Mouse (Mus musculus) gastrocnemius, postnatal 14 days (tissue): ENCODE measurements at regions not wholly inside any gene's neighbourhood (a gene's known extent, or its start where the extent isn't known, plus 50 kb on each side); places are given as distances from the start of the nearest gene placed in this dataset.
A peak's percentile ranks its signal among the peaks of the same experiment; 100 is the strongest.

Experiments used
- DNase-seq: peaks from one replicate; pipeline ENCODE4 v3.0.0; 2021; ENCODE audit warnings: mixed read lengths
- intact Hi-C: fragments of 180-260 bp; cut with DNase I; formaldehyde crosslinking; loops from one replicate; pipeline ENCODE4 v1.15.1; 2025; ENCODE audit warnings: low total_unique reads

DNA sequence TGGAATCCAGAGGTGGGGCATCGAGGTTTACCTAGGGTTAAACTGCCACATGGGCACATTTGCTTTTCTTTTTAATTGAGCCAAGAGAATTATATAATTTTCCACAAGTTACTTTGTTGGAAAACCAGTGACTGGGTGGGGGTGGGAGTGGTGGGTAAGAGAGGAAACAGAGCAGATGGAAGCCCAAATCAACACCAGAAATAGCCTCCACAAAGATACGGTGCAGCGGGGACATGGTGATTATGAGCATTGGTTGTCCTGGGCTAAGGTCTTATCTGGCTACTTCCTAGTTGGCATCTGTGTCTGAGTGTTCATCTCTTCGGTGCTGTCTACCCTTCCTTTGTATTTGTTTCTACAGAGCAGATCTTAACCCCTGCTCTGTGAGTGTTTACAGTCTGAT, 250.1 kb upstream of the Rora start:
- no peak for DNase-seq
- intact Hi-C loops: no loop called here

DNA sequence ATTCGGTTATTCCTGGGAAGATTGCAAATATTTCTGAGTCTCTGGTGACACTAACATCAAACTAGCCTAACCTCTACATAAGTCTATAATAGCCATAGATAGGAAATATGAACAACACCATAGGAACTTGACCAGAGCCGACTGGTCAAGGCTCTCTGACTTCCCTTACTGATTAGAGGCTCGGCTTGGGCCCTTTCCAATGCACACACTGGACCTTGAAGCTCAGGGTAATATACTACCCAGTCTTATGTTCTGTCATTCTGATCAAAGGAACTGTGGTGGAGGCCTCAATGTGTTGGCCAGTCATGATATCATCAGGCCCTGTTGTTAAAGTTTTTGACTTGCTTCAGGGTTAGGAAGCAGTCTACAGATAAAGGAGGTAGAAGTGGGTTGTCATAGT, 243.8 kb upstream of the Rora start:
- intact Hi-C loops: no loop called here
- DNase-seq: no peak

DNA sequence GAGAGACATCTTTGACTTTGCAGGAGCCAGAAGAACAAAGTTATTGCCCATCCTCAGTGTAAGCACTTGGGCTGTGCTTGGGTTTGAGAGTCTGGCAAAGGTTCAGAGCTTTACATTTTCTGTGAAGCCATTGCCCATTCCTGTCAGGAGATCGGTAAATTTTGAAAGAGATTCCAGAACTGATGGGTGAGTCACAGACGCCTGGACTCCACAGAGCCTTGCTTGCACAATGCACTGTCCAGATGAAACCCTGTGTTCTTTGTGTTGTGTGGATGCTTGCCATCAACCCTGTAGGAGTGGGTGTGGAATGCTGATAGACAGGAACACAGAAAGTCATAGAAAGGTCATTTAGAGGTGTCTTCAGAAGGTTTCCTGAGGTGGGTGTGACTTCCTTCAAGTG, 227.3 kb upstream of the Rora start:
- DNase-seq: no peak
- intact Hi-C loops: no loop called here

DNA sequence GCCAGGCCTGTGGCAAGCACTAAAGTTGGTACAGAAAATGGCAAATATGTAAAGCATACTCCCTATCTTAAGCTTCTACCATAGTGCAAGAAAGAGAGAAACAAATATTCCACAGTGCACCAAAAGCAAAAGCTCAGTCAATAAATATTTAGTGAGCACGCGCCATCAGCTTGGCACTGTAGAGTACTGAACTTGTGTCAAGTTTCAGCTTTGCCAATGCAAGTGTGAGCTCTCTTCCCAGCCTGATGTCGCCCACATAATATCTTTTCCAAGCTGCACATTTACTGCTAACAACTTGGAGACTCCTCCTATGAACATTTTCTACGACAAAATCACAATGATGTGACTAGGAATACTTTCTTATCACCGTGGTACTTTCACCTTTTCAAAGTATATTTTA, 190.8 kb upstream of the Rora start:
- intact Hi-C loops: no loop called here
- no peak for DNase-seq

DNA sequence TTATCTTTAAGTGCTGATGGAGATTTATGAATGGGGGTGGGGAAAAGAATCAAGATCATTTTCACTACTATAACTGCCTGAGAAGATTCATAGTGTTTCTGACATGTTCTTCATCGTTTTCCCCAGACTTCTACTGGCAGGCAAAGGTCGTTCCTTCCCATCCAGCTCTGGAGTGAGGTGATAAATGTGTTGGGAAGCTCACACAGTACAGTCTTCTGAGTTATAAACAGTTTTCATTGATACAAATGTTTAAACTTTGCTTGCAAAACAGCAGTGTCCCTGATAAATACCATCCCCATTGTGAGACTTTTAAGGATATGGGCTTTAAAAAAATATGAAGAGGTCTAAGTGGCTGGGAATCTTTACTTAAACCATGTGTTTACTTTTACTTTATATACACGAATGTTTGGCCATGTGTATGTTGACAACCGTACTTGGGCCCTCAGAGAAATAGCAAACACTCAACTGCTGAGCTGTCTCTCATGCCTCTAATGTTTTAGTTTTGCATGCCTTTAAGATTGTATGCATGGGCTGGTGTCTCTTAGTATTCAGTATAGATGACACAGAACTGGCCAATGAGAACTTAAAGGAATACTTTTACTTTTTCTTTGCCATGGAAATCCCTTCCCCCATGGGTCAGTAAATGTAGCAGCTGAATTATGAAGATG, 189.8 kb upstream of the Rora start:
- intact Hi-C loops: no loop called here
- no peak for DNase-seq

DNA sequence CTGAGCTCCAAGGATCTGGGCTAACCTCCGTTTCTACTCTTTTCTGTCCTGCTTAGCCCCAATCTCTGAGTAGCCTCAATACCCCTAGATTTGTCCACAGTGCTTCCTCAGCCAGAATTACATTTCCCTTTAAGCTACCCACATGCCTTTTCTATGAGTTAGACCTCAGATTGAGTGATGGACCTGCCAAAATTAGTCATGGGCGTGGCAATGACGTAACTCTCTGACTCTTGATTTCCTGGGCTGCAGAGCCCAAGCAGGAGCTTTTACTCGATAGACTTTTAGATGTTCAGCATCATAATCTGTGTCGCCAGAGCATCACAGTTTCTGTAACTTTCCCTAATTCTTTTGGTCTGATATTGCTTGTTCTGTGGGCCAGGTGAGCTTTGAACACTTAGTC, 186.9 kb upstream of the Rora start:
- intact Hi-C loops: no loop called here
- DNase-seq: peak; percentile 22

DNA sequence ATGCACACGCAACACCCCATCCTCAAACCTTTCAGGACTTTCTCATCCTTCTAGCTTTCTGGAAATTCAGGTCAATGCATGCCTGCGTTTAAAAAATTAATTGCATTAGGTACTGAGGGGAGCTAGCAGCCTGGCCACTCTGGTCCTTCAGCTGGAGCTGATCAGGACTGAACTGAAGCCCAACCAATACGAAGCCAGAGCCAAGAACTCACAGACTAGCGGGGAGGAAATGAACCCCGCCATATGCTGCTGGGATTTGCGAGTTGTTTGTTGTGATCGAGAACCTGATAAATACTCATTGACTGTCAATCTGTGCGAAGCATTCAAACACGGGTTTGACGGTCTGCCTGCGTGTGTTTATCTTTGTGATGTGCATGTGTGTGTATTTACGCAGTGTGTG, 177.2 kb upstream of the Rora start:
- DNase-seq: no peak
- intact Hi-C loops: no loop called here

DNA sequence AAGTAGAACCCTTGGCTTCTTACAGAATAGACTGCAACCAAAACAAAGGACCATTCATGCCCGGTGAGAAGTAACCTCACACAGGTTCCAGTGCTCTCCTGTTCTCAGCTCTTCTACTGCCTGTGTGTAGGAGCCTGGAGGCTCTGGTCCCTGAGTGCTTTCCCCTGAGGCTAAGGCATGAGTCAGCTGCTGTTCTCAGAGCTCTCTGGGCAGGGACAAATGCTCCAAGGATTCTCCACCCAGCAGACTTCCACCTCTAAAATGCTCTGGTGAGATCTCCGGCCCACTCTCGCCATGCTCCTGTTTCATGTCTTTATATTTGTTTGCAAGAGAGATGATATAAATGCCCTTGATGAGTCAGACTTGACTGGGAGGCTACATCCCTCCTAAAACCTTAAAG, 176.1 kb upstream of the Rora start:
- intact Hi-C loops: no loop called here
- DNase-seq: no peak

DNA sequence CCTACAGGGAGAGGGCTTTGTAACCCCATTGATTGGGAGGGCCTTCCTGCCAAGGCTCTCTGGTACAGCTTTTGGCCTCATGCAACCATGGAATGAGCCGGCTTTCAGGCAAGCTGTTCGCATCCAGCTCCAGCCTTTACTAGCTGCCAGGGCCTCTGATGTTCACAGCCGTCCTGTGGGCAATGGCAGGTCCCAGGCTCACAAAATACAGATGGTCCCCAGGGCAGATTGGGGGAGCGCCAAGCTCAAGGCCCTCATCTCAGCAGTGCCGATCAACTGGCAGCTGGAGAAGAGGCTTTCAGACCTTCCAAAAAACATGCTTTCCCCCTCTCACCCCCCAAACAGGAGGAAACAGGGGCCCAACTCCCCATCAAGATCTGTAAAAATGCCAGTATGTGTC, 166.9 kb upstream of the Rora start:
- intact Hi-C loops: no loop called here
- no peak for DNase-seq

DNA sequence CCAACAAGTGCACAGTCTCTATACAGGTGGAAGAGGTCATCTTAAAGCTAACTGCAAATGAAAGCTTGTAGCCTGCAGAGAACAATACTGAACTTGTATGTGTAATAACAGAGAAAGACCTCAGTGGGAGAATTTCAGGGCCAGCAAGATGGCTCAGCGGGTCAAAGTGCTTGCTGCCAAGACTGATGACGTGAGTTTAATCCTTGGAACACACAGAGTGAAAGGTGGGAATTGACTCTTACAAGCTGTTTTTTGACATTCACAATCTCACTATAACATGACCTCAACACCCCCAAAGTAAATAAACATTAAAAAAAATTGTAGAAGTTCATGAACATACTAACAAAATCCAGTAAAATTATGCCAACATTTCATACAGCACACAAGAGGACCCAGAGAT, 162.4 kb upstream of the Rora start:
- DNase-seq: no peak
- intact Hi-C loops: no loop called here

DNA sequence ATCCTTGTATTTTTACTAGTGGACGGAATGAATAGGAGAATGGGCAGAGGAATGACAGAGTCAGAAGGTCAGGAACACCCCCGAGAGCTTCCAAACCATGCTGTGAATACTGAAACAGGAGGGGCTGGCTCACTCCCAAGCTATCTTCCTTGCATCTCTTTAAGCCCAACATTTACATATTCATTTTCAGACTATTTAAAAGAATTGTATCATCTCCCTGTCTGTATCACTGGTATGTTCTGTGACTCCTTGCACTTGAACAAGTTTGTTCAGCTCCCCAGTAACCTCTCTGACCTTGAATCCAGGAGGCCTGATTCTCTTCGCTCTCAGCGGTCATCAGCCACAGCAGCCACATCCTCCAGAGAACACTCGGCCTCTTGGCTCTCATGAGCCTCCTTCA, 132.4 kb upstream of the Rora start:
- intact Hi-C loops: no loop called here
- DNase-seq: no peak

DNA sequence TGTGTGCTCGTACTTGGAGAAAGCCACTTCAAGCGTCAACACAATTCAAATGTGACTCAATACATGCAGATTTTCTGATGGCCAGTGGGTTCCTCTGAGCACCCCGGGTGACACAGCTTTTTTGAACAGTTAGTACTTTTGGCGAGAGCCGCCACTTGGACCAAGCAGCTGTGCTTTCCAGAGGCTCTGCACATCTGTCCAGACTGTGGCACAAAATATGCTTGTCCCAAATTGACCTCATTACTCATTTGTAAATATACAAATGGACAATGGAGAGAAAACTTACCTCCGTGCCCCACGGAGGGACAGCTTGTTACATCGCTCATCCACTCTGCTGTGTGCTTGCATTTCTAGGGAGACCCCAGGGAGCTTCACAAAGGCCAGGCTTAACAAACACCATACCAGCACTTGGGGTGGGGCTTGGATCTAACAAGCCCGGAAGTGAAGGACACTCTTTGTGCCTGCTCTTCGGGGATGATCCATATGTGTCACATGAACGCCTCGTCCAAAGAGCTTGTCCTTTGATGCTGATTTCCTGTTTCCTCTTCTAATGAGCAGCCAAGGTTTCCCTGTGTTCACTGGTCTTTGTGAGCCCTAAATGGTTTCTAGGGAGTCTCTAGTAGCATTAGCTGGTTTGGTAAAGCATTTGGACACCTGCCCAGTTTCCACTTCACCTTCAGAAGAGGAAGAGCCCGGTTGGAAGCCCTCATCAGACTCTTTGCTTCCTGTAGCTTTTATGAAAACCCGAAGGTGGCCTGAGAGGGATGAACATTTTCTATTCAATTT, 91.6 kb upstream of the Rora start:
- intact Hi-C loops: no loop called here
- DNase-seq: peak; percentile 36

DNA sequence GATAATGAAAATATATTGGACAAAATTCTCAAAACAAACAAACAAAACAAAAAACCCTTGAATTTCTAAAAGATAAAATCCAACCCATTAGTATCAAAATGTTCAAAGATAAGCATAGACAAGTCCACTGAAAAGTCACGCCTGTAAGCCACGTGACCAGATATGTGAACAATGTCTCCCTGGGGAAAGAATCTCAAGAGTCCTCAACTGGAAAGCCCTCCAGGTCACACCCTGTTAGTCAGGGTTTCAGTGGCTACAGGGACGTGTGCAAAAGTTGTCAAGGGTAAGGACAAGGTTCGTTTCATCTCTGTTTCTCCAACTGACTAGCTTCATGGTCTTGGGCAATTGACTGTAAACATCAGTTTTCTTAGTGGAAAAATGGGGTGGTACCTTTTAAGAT, 90.4 kb upstream of the Rora start:
- intact Hi-C loops: no loop called here

DNA sequence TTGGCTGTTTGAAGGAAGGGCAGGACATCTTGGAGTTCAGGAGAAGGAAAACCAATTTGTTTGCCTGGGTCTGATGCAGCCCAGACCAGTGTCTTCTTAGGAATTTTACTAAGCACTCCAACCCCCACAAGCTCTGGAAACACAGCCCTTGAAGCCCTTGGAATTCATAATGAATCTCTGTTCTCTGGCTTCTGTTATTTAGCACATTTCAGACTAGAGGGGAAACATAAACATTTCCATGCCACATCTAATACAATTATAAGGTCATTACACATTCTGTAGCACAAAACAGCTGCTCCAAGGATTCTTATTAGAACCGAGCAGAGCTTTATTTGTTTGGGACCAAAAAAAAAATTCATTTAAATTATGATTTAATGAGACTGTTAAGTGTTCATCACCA, 67.8 kb upstream of the Rora start:
- intact Hi-C loops: no loop called here
- no peak for DNase-seq

More for the DNA sequence above, 90.4 kb upstream of the Rora start:
- DNase-seq: no peak

DNA sequence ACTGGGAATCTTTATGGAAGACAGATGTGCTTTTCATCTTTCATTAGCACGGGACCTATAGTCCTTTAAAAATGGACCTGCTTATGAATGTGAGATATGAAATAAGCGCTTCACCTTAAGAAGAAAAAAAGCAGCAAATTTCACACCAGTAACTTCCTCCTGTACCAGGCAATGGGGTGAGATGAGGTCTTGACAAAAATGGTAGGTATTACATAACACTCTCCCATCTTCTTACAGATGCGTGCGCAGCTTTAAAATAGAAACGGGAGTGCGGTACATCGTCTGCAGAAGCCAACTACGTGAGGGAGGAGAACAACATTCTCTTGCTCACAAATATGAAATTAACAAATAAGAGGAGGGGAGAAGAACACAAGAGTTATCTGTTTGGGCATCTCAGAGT, 62.6 kb upstream of the Rora start:
- intact Hi-C loops: no loop called here

DNA sequence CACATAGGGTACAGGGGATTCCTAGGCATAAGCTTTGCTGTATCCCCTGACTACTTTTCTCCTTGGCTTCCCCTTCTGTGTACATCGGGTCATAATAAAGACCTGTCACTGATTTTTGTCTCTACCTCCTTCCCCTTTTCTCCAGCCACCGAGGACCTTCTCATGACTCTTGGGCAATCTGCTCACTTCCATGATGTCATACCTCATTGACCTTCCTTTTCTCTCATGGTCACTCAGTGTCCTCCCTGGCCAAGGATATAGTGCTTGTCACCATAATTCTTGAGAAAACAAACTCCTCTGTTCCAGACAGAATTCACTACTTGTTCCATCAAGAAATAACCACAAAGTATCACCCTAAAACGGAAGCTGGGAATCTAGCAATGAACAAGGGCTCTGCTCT, 60.6 kb upstream of the Rora start:
- intact Hi-C loops: no loop called here
- DNase-seq: no peak

More for the DNA sequence above, 62.6 kb upstream of the Rora start:
- DNase-seq: no peak

DNA sequence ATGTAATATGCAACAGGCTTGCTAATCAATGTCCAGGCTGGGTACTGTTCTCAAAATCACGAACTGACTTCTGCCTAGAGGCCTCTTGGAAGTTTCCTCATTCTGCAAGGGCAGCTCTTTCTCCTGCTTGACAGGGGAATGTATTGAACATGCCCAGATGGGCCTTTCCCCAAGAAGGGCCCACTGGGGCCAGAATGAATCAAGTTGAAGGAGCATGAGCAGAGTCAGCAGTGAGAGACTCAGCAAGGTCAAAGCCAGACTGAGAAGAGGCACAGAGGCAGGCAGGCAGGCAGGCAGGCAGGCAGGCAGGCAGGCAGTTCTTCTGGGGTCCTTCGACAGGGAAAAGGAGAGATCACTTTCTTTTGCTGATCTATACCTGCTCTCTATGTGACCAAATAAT, 59.0 kb upstream of the Rora start:
- DNase-seq: no peak
- intact Hi-C loops: no loop called here
